Mouse (Mus musculus) spleen, adult 2 months (tissue): ENCODE measurements around the gene AC161166.1.

Source experiments
- CTCF ChIP-seq: fragments of 200-500 bp; IDR thresholded peaks from 2 replicates; pipeline ENCODE4 v1.5.1; 2011; ENCODE audit warnings: mild to moderate bottlenecking, inconsistent platforms; ENCODE audit not compliant: insufficient read depth, insufficient read length, insufficient replicate concordance; ENCODE audit errors: extremely low read depth
- POLR2A ChIP-seq: fragments of 200-500 bp; IDR thresholded peaks from 2 replicates; pipeline ENCODE4 v1.6.1; 2011; ENCODE audit warnings: low read depth, low read length, inconsistent platforms

- TF ChIP-seq POLR2A (no peak), CTCF (no peak)
These were observed 30.6 kb downstream of the AC161166.1 start, which contains the start of gene Cadm4 for GRCm38 (mm10) chr7:24481474-24482207.
